Mouse (Mus musculus): ENCODE measurements around the gene Cacna1h.

The Cacna1h gene

GRCm38 (mm10) chr17:25433617-25434606 lies at the start of gene Cacna1h:
Cacna1h (minus strand) TSS chr17:25433783.
- peak; percentile 74 to 78 for DNase-seq

- no peak for DNase-seq
Observed at GRCm38 (mm10) chr17:25482092-25482491, 48.5 kb upstream of the Cacna1h start.

- DNase-seq: no peak
Observed at GRCm38 (mm10) chr17:25480820-25481219, 47.2 kb upstream of the Cacna1h start.

GRCm38 (mm10) chr17:25480152-25480551 lies 46.6 kb upstream of the Cacna1h start:
- no peak for DNase-seq

GRCm38 (mm10) chr17:25475946-25476744 lies 42.6 kb upstream of the Cacna1h start:
- peak; percentile 74 to 79 for DNase-seq

- DNase-seq: peak; percentile 66 to 77
Observed at GRCm38 (mm10) chr17:25474330-25475077, 40.9 kb upstream of the Cacna1h start.

- DNase-seq: no peak
Observed at GRCm38 (mm10) chr17:25472044-25472443, 38.5 kb upstream of the Cacna1h start.

GRCm38 (mm10) chr17:25471418-25471817 lies 37.8 kb upstream of the Cacna1h start:
- peak; percentile 34 to 53 for DNase-seq

- DNase-seq: peak; percentile 87 to 90
Observed at GRCm38 (mm10) chr17:25469798-25470197, 36.2 kb upstream of the Cacna1h start.

GRCm38 (mm10) chr17:25468301-25468700 lies 34.7 kb upstream of the Cacna1h start:
- DNase-seq: peak; percentile 21 to 24

- DNase-seq: peak; percentile 24
Observed at GRCm38 (mm10) chr17:25467781-25468180, 34.2 kb upstream of the Cacna1h start.

GRCm38 (mm10) chr17:25466257-25466656 lies 32.7 kb upstream of the Cacna1h start:
- no peak for DNase-seq

- peak; percentile 23 to 35 for DNase-seq
Observed at GRCm38 (mm10) chr17:25464091-25464490, 30.5 kb upstream of the Cacna1h start.

- no peak for DNase-seq
Observed at GRCm38 (mm10) chr17:25463326-25463945, 29.9 kb upstream of the Cacna1h start.

GRCm38 (mm10) chr17:25462236-25462875 lies 28.8 kb upstream of the Cacna1h start:
- DNase-seq: peak; percentile 36 to 42

- DNase-seq: peak; percentile 35 to 52
Observed at GRCm38 (mm10) chr17:25456540-25456939, 23.0 kb upstream of the Cacna1h start.

- no peak for DNase-seq
Observed at GRCm38 (mm10) chr17:25454272-25454671, 20.7 kb upstream of the Cacna1h start, which contains the start of gene Tekt4. Tekt4 (plus strand) TSS chr17:25454615.

GRCm38 (mm10) chr17:25452246-25452965 lies 18.8 kb upstream of the Cacna1h start:
- DNase-seq: no peak

- no peak for DNase-seq
Observed at GRCm38 (mm10) chr17:25450329-25450728, 16.7 kb upstream of the Cacna1h start.

GRCm38 (mm10) chr17:25447865-25448264 lies 14.3 kb upstream of the Cacna1h start:
- DNase-seq: no peak

- DNase-seq: peak in 1 of 2 experiments; percentile 17
Observed at GRCm38 (mm10) chr17:25445841-25446240, 12.3 kb upstream of the Cacna1h start.

Data from cerebellum, postnatal 10 days (tissue).